Mouse (Mus musculus) T-cell, adult 2 months (primary cell): ENCODE results near the gene Aff3.

Experiments used
- DNase-seq: peaks from one replicate; pipeline ENCODE4 v3.0.0; 2022; ENCODE audit warnings: low spot score

Gene Aff3

GRCm38 (mm10) chr1:38171874-38172273 is 492.9 kb downstream of the Aff3 start:
- DNase-seq = no peak

DNA sequence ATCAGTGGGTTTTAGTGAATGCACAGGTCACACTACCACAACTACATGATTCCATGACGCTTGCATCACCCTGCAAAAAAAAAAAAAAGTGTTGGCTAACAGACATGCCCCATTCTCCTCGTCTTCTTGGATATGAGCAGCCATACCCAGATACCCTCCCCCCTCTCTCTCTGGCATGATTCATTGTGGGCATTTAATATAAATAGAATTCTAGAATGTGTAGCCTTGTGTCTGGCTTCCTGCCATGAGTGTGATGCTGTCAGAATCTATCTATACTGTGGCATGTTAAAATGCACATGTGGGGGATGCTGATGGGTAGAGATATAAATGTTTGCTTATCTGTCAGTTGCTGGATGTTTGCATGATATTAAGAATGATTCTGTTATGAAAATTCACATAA is 499.1 kb downstream of the Aff3 start:
- DNase-seq = no peak

DNA sequence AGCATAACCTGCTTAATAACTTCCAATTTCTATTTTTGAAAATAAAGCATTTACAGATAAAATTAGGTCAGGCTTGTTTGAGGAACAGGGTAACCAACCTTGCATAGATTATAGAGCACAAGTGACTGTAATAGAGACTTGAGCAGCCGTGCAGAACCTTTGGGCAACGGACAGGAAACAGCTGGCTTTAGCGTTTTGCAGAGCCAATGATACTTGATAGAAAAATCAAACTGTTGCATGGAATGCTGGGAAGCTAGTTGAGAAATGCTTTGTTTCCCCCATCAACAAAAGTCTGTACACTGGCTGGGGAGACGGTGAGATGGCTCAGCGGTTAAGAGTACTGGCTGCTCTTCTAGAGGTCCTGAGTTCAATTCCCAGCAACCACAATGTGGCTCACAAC is 514.7 kb downstream of the Aff3 start:
- no peak for DNase-seq

GRCm38 (mm10) chr1:38146008-38146407 is 518.7 kb downstream of the Aff3 start:
- no peak for DNase-seq

- DNase-seq = no peak
Measured at GRCm38 (mm10) chr1:38141371-38141770, 523.4 kb downstream of the Aff3 start.

DNA sequence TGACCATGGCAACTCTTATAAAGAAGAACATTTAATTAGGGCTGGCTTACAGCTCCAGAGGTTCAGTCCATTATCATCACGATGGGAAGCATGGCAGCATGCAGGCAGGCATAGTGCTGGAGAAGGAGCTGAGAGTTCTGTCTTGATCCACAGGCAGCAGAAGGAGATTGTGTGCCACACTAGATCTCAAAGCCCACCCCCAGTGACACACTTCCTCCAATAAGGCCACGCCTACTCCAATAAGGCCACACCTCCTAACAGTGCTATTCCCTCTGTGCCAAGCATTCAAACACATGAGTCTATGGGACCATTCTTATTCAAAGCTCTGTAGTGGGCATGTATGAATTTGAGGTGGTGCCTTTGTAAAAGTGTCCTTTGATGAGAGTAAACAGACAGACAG is 523.8 kb downstream of the Aff3 start:
- DNase-seq = no peak

- DNase-seq = no peak
Measured at GRCm38 (mm10) chr1:38139396-38139795, 525.4 kb downstream of the Aff3 start.

GRCm38 (mm10) chr1:38132942-38133341 is 531.8 kb downstream of the Aff3 start:
- DNase-seq = no peak

DNA sequence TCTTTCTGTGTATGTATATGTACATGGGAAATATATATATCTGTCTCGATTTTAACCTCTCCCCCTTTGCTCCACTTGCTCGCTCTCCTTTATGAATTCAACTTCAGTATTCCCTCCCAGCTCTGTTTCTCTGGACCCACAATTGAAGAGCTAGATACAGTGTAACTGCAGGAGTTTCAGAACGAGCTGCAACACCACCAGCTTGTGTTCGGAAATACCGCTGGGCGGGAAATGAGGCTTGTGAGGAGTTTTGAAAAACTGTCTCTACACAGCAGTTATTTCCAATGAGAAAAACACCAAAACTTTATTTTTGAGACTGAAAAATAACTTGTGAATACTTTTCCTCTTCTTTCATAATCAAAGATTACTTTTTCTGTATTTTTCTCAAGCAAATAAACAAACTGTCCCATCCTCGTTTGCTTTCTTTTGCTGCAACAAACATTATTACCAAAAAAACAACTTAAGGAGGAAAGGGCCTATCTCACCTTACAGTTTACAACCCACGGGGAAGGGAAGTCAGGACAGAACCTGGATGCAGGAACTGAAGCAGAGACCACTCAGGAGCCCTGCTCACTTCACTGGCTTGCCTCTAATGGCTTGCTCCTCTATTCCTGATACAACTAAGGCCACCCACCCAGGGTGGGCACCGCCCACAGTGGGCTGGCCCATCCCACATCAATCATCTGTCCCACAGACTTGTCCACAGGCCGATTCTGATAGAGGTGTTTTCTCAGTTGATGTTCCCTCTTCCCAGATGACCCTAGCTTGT is 533.9 kb downstream of the Aff3 start:
- DNase-seq = no peak

- peak; percentile 85 for DNase-seq
Measured at GRCm38 (mm10) chr1:38129501-38130267, 535.1 kb downstream of the Aff3 start, which contains the start of gene Rev1. TSS of gene Rev1 (minus strand) at chr1:38129801.

DNA sequence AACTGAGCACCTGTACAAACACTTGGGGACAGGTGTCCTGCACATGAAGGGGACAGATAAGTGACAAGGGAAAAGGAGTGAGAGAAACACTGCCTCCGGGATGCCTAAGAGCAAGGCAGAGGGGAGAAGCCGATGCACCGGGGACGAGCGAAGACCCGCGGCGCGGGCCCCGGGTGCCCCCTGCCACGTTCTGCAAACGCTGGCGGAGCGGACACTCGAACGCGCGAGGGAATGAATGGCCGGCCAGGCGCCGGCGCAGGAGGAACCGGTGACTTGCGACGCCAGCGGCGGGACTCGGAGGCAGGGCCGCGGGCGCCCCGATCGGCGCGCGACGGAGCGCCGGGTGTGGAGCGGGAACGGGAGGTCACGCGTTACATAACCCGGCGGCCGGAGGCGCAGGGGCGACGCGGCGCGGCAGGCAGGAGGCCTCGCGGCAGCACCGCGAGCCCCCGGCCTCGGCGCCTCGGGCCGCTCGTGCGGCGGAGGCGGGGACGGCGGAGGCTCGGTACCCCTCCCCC is 535.8 kb downstream of the Aff3 start:
- peak; percentile 28 for DNase-seq
